Mouse (Mus musculus): ENCODE measurements around the gene Mup13. TPM values are rescaled to one million over a fixed set of nuclear protein-coding genes. Genes with fewer than 3 reads are reported as not detected.
"Not testable (repeated sequence)": the region's sequence is repeated elsewhere in the genome, so short reads cannot be mapped to it uniquely, and the experiment has no call there.

The Mup13 gene
- total RNA-seq (2014; rRNA removed; ENCODE audit: low replicate concordance) (not detected in 2 replicates), polyA plus RNA-seq (2015; fragmentation: Nextera tagmentation; extraction: Ambion mirVana) (not detected in 2 replicates)

- H3K4me2 ChIP-seq (ENCODE audit: low read depth, low read length); H3K4me3 ChIP-seq (ENCODE audit: low read depth, low read length); H3K9me3 ChIP-seq (replicated peaks; ENCODE audit: control insufficient read depth, low read length); H3K9ac ChIP-seq (replicated peaks; ENCODE audit: low read depth, low read length); H3K4me1 ChIP-seq (ENCODE audit: control insufficient read depth, insufficient read depth); H3K36me3 ChIP-seq (replicated peaks; ENCODE audit: control insufficient read depth, insufficient read depth, low read length); ATAC-seq (ENCODE audit: insufficient read depth, low read depth); H3K27ac ChIP-seq (ENCODE audit: low read depth); H3K27me3 ChIP-seq (ENCODE audit: control insufficient read depth, insufficient read depth, low read length); DNase-seq (ENCODE audit: low spot score): not testable (repeated sequence)
- 73% methylated on average over 4 of the region's 4 CpGs for WGBS
Measured at GRCm38 (mm10) chr4:61228186-61228585, at the start of gene Mup13. TSS of gene Mup13 (minus strand) at chr4:61228286.

Other genes with a start within 250 kb of the Mup13 start
- gene Mup14, start 75.7 kb upstream of the Mup13 start, total RNA-seq (2014; rRNA removed; ENCODE audit: low replicate concordance): not detected in 2 replicates
- not detected in 2 replicates for gene Mup14, start 75.7 kb upstream of the Mup13 start, polyA plus RNA-seq (2015; fragmentation: Nextera tagmentation; extraction: Ambion mirVana)
- not detected in 2 replicates for gene Mup15, start 211.5 kb upstream of the Mup13 start, total RNA-seq (2014; rRNA removed; ENCODE audit: low replicate concordance)
- not detected in 2 replicates for gene Mup15, start 211.5 kb upstream of the Mup13 start, polyA plus RNA-seq (2015; fragmentation: Nextera tagmentation; extraction: Ambion mirVana)

All from heart, postnatal 0 days (tissue).